Mouse (Mus musculus): ENCODE results near the gene Ano6. TPM values are rescaled to one million over a fixed set of nuclear protein-coding genes. Genes with fewer than 3 reads are reported as not detected.

The Ano6 gene
- polyA plus RNA-seq, 1 experiment from 2014 or later, result 23.9 TPM

DNA sequence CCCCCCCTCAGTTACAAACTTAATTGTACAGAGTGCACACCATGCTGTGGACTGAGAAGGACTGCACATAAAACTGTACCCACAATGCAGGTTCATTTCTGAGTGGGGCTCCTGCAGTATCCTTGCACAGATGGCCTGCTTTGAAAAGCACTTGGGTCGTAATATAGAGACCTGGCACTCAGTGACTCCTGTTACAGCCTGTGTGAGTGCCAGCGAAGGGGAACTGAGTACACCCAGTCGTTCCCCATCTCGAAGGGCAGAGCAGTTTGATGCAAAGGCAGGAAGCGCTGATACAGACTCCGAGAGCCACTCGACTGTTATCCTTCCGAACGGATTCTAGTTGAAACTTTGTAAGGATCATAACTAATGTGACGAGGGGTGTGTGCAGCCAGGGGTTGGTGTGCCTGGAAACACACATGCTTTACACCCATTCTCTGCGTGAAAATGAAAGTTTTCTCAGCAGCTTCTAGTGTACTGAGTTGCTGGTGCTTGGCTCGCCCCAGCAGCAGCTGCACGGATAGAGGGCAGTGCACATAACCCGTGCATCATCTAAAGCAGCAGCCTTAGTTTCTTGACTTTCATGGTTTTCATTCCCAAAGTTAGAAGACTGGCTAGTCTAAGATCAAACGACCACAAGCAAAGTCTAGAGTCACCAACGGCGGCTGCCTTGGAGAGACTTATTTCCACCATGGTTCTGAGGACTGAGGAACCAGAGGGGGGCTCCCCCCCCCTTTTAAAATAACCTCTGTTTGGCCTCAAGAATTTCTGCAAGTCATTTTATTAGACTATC is 74.9 kb downstream of the Ano6 start:
- Histone ChIP-seq H3K27ac (ENCODE audit: low read depth, low read length) (peak overlapping the region; percentile 62; the same call in 1 of the 2 replicates), H3K4me2 (replicated peaks; ENCODE audit: low read depth) (0 out of 2 replicates have a peak overlapping the region, but pooled peaks have one; percentile 6), H3K9ac (ENCODE audit: low read depth, low read length) (no peak overlapping the region), H3K9me3 (ENCODE audit: control insufficient read depth) (no peaks in the 10 kb centered on the region), H3K4me3 (ENCODE audit: low read depth, low read length) (no peak overlapping the region), H3K27me3 (replicated peaks; ENCODE audit: control insufficient read depth, insufficient read depth, low read length) (no peaks in the 10 kb centered on the region), H3K4me1 (replicated peaks; ENCODE audit: control insufficient read depth, insufficient read depth, low read length) (0 out of 2 replicates have a peak, but pooled peaks cover 3% of the 10 kb centered on the region), H3K36me3 (ENCODE audit: control insufficient read depth, insufficient read depth) (no peaks in the 10 kb centered on the region)
- WGBS, result 60% methylated on average over 17 of the region's 17 CpGs
- no peak; the same call in 1 of the 2 replicates for ATAC-seq
- no peak for TF ChIP-seq CTCF (IDR thresholded peaks at IDR 0.05; ENCODE audit: low read depth)

DNA sequence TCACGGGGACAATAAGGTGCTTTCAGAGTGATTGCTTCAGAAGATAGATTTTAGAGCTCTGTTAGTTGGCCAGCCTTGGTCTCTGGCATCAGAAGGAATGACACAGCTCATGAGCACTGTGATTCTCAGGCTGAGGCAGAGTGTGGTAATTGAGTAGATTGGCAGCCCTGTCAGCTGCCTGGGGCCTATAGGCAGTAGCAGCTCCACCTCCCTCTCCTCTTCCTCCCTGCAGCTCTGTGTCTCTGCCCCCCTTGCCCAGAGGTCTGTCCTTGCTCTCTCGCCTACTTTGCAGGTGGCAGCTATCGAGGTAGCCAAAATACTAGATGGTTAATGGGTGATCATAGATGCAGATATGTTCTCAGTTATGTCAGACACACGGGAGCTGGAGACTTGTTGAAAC is 77.5 kb downstream of the Ano6 start:
- no peak overlapping the region for H3K27ac ChIP-seq (ENCODE audit: low read depth, low read length)
- no peaks in the 10 kb centered on the region for H3K9me3 ChIP-seq (ENCODE audit: control insufficient read depth)
- no peaks in the 10 kb centered on the region for H3K4me1 ChIP-seq (replicated peaks; ENCODE audit: control insufficient read depth, insufficient read depth, low read length)
- H3K4me3 ChIP-seq (ENCODE audit: low read depth, low read length), result no peak overlapping the region
- H3K9ac ChIP-seq (ENCODE audit: low read depth, low read length), result no peak overlapping the region
- H3K4me2 ChIP-seq (replicated peaks; ENCODE audit: low read depth), result no peak overlapping the region
- no peaks in the 10 kb centered on the region for H3K36me3 ChIP-seq (ENCODE audit: control insufficient read depth, insufficient read depth)
- TF ChIP-seq CTCF (IDR thresholded peaks at IDR 0.05; ENCODE audit: low read depth), result no peak
- H3K27me3 ChIP-seq (replicated peaks; ENCODE audit: control insufficient read depth, insufficient read depth, low read length), result no peaks in the 10 kb centered on the region
- no peak for ATAC-seq
- WGBS, result 86% methylated on average over 4 of the region's 4 CpGs

DNA sequence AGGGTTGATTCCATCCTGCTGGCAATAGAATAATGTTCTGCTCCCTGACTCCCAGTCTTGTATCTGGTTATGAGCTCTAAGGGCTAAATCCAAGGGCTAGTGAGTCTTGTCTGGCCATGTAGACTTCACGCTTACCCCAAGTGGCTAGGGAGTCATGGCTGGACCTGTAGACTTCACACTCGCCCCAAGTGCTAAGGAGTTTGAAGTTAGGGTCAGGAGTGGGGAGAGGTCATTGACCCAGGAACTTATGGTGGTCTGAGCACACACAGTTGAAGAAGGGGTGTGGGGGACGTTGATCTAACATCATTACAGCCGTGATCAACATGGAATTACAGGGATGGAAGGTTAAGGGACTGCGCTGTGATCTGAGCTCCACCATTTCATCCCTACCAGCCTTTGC is 79.0 kb downstream of the Ano6 start:
- Histone ChIP-seq H3K27me3 (replicated peaks; ENCODE audit: control insufficient read depth, insufficient read depth, low read length) (no peaks in the 10 kb centered on the region), H3K9ac (ENCODE audit: low read depth, low read length) (no peak overlapping the region), H3K9me3 (ENCODE audit: control insufficient read depth) (no peaks in the 10 kb centered on the region), H3K4me1 (replicated peaks; ENCODE audit: control insufficient read depth, insufficient read depth, low read length) (no peaks in the 10 kb centered on the region), H3K27ac (ENCODE audit: low read depth, low read length) (no peak overlapping the region), H3K4me2 (replicated peaks; ENCODE audit: low read depth) (no peak overlapping the region), H3K36me3 (ENCODE audit: control insufficient read depth, insufficient read depth) (no peaks in the 10 kb centered on the region), H3K4me3 (ENCODE audit: low read depth, low read length) (no peak overlapping the region)
- TF ChIP-seq CTCF (IDR thresholded peaks at IDR 0.05; ENCODE audit: low read depth), result no peak
- no peak for ATAC-seq
- 97% methylated on average over 5 of the region's 5 CpGs for WGBS

DNA sequence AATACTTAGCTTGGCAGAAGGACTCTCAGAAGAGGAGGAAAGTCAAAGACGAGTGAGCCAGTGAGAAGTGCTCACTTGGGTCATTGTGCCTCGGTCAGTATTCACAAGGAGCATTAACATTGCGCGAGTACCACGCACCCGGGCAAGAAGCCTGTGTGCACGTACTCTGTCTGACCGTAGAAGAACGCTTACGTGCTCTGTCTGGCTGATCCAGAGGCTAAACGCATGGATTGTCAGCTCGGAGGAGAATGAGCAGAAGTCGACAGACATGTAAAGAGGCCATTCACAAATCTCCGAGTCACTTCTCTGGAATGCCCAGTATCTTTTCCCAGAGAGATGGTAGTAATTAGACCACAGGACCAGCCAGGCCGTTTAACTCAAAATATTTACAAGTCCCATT is 81.0 kb downstream of the Ano6 start:
- no peak for TF ChIP-seq CTCF (IDR thresholded peaks at IDR 0.05; ENCODE audit: low read depth)
- ATAC-seq, result no peak
- WGBS, result 68% methylated on average over 15 of the region's 15 CpGs

DNA sequence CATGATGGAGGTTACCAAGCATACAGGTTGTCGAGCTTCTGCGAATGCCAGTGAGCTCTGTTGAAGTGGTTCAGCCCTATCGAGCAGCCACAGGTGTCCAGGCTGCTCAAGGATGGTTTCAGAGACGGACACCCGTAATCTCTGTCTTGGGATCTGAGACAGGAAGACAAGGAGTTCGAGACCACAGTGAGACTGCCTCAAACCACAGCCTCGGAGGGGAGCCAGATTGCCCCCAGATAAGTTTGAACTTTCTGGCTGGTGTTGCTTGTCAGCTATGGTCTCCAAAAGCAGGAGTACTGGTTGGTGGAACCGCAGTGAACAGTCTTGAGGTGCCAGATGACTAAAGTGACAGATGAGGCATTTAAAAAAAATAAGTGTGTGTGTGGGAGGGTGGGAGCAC is 81.8 kb downstream of the Ano6 start:
- H3K36me3 ChIP-seq (ENCODE audit: control insufficient read depth, insufficient read depth), result 0 out of 2 replicates have a peak, but pooled peaks cover 6% of the 10 kb centered on the region
- WGBS, result 94% methylated on average over 8 of the region's 8 CpGs
- ATAC-seq, result no peak
- no peaks in the 10 kb centered on the region for H3K4me1 ChIP-seq (replicated peaks; ENCODE audit: control insufficient read depth, insufficient read depth, low read length)
- no peak overlapping the region for H3K9ac ChIP-seq (ENCODE audit: low read depth, low read length)
- no peaks in the 10 kb centered on the region for H3K27me3 ChIP-seq (replicated peaks; ENCODE audit: control insufficient read depth, insufficient read depth, low read length)
- H3K27ac ChIP-seq (ENCODE audit: low read depth, low read length), result no peak overlapping the region
- TF ChIP-seq CTCF (IDR thresholded peaks at IDR 0.05; ENCODE audit: low read depth), result no peak
- H3K4me3 ChIP-seq (ENCODE audit: low read depth, low read length), result no peak overlapping the region
- H3K9me3 ChIP-seq (ENCODE audit: control insufficient read depth), result no peaks in the 10 kb centered on the region
- no peak overlapping the region for H3K4me2 ChIP-seq (replicated peaks; ENCODE audit: low read depth)

More for the DNA sequence above, 81.0 kb downstream of the Ano6 start:
- Histone ChIP-seq H3K9me3 (ENCODE audit: control insufficient read depth) (no peaks in the 10 kb centered on the region), H3K4me1 (replicated peaks; ENCODE audit: control insufficient read depth, insufficient read depth, low read length) (no peaks in the 10 kb centered on the region), H3K4me2 (replicated peaks; ENCODE audit: low read depth) (no peak overlapping the region), H3K9ac (ENCODE audit: low read depth, low read length) (no peak overlapping the region), H3K36me3 (ENCODE audit: control insufficient read depth, insufficient read depth) (0 out of 2 replicates have a peak, but pooled peaks cover 6% of the 10 kb centered on the region), H3K27me3 (replicated peaks; ENCODE audit: control insufficient read depth, insufficient read depth, low read length) (no peaks in the 10 kb centered on the region), H3K4me3 (ENCODE audit: low read depth, low read length) (no peak overlapping the region), H3K27ac (ENCODE audit: low read depth, low read length) (no peak overlapping the region)

DNA sequence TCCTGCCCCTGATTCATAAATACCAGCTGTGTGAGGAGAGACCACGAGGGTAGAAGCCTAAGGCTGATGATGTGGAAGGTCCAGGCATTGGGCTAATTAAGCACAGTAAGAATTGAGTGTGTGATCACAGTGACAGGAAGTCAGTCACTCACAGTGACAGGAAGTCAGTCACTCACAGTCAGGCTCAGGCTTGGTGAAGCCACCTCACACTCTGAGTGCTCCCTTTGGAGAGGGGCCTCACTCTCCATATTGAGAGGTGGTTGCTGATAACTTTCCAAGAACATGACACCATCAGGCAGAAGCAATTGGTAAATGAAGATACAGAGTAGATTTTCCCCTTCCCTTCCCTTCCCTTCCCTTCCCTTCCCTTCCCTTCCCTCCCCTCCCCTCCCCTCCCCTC is 82.6 kb downstream of the Ano6 start:
- Histone ChIP-seq H3K27ac (ENCODE audit: low read depth, low read length) (no peak overlapping the region), H3K36me3 (ENCODE audit: control insufficient read depth, insufficient read depth) (0 out of 2 replicates have a peak, but pooled peaks cover 6% of the 10 kb centered on the region), H3K27me3 (replicated peaks; ENCODE audit: control insufficient read depth, insufficient read depth, low read length) (no peaks in the 10 kb centered on the region), H3K9ac (ENCODE audit: low read depth, low read length) (no peak overlapping the region), H3K9me3 (ENCODE audit: control insufficient read depth) (no peaks in the 10 kb centered on the region), H3K4me2 (replicated peaks; ENCODE audit: low read depth) (no peak overlapping the region), H3K4me1 (replicated peaks; ENCODE audit: control insufficient read depth, insufficient read depth, low read length) (no peaks in the 10 kb centered on the region), H3K4me3 (ENCODE audit: low read depth, low read length) (no peak overlapping the region)
- ATAC-seq, result no peak
- 77% methylated on average over 1 of the region's 1 CpGs for WGBS
- TF ChIP-seq CTCF (IDR thresholded peaks at IDR 0.05; ENCODE audit: low read depth), result no peak

All from intestine, postnatal 0 days (tissue).